9 mouse cellular contexts compared by ENCODE assay signal in genomic region chr11:52665343-52665742, GRCm38 (mm10).
"Had no signal": no experiment of that assay in that cellular context is flagged by ENCODE, and none has a peak within 500 bp of the region (broad histone marks: within the 10 kb centered on the region; RNA-seq: fewer than 3 reads in every experiment).

No protein-coding gene starts in this region.

- DNase-seq: kidney, adult 8-10 months; kidney, postnatal 25 days; liver; liver, embryonic 13.5 days; liver, postnatal 0 days; lung, postnatal 14 days; spleen, adult 18-20 months; thymus, adult 2 months; thymus, postnatal 25 days had no signal
